Mouse (Mus musculus) bone marrow, adult 2 months (tissue): Measurements from ENCODE around the gene Stc2.

Experiments
- CTCF ChIP-seq: fragments of 200-500 bp; IDR thresholded peaks from 2 replicates; pipeline ENCODE4 v1.5.1; 2011; ENCODE audit warnings: low read length, control low read depth; ENCODE audit not compliant: control insufficient read depth, insufficient read depth
- POLR2A ChIP-seq: fragments of 200-500 bp; IDR thresholded peaks from 2 replicates; pipeline ENCODE4 v1.6.1; 2011; ENCODE audit warnings: low read depth, mild to moderate bottlenecking, control low read depth, low read length, borderline replicate concordance; ENCODE audit not compliant: control insufficient read depth

DNA sequence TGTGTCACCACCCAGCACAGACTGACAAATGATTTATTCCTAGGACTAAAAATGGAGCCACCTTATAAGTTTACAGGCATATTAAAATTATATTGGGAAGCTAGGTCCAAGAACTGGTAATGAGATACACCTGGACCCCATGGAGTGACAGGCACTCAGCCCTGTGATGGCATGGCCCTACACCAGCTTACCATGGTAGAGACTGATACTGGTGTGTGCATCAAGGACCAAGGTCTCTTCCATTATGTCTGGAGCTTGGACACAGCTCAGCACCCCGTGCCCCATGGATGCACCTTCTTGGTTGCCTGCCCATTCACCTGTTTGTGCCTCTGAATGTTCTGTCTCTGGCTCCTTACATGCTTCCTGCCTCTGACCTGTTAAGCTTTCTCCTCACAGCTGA is 36.9 kb upstream of the Stc2 start:
- TF ChIP-seq POLR2A, result no peak
- TF ChIP-seq CTCF, result no peak
